Mouse (Mus musculus): ENCODE measurements around the gene Olfr701. TPM values are rescaled to one million over a fixed set of nuclear protein-coding genes. Genes with fewer than 3 reads are reported as not detected.

The Olfr701 gene
- total and polyA plus RNA-seq, 3 experiments, result not detected

DNA sequence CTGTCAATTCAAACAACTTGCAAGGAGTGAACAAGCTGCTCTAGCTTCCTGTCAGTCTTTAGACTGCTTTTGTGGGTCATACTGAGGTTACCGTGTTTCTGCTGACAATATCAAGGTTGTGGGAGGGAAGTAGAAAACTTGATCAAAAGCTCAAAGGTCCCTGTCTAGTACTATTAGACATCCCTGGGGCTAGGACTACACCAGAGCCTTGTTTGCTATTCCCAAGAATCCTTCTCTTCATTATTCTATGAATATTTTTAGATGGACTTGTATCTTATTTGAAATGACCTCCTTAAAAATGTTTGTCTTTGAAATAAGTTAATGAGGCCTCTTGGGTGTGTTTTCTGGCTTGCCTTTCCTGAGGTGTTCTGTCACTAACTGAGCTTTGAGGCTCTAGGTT lies 20.8 kb upstream of the Olfr701 start, which contains the start of gene Olfr699:
TSS of gene Olfr699 (minus strand) at position 101 of the 400 bp plus-strand sequence.
- Histone ChIP-seq H3K79me2 (replicated peaks; ENCODE audit: control insufficient read depth, extremely low read depth, insufficient read depth, poor library complexity, severe bottlenecking) (no peaks in the 10 kb centered on the region), H3K36me3 (replicated peaks in 1 of 2; ENCODE audit: control insufficient read depth in 1 of 2, insufficient read depth in 1 of 2, low read length in 1 of 2) (no peaks in the 10 kb centered on the region), H3K4me1 (ENCODE audit: control insufficient read depth in 1 of 2, insufficient read depth in 2 of 2) (no peaks in the 10 kb centered on the region), H3K4me2 (ENCODE audit: insufficient read depth, low read depth, poor library complexity, severe bottlenecking) (no peak within 1 kb of the TSS), H3K9me3 (replicated peaks; ENCODE audit: low read length) (no peaks in the 10 kb centered on the region), H3K9ac (ENCODE audit: insufficient read depth, low read depth) (no peak within 1 kb of the TSS), H3K27ac (ENCODE audit: insufficient read depth, low read depth) (no peak within 1 kb of the TSS), H3K27me3 (replicated peaks) (no peaks in the 10 kb centered on the region), H3K4me3 (replicated peaks in 1 of 3; ENCODE audit: low read depth in 2 of 3, low read length in 2 of 3, poor library complexity in 1 of 3) (no peak within 1 kb of the TSS)
- no peak for DNase-seq (ENCODE audit: extremely low read depth)
- dilution Hi-C loops (cut with MboI; ENCODE audit: extremely low pct_ligation_motif_present, extremely low pct_unique_long_range_greater_than_20kb, low sequenced_read_pairs), result no loop called here
- TF ChIP-seq EP300 (IDR thresholded peaks at IDR 0.05; ENCODE audit: low read length) (no peak), ETS1 (conservative IDR thresholded peaks at IDR 0.05; ENCODE audit: low read depth, low read length) (no peak)
- in situ Hi-C loops (cut with MboI; ENCODE audit: low pct_ligation_motif_present, low pct_unique_long_range_greater_than_20kb, low sequenced_read_pairs), result no loop called here

DNA sequence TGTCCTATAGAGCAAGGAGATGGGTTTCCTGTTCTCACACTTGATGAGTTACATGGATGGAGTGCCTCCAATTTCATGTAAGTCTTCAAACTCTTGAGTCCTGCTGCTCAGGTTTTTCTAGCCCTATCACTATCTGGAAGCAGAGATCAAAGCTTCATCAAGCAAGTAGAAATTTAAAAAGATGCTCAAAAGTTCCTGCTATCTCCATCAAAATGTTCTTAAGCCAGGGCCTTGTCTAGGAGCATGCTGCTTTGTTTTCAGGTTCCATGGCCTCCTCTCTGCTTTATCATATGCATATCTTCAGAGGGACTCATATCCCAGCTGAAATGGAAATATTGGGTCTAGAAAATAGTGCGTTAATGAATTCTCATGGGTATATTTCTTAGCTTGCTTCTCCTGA lies 5.2 kb upstream of the Olfr701 start, which contains the start of gene Olfr700:
TSS of gene Olfr700 (minus strand) at position 101 of the 400 bp plus-strand sequence.
- no peak within 1 kb of the TSS for H3K27ac ChIP-seq (ENCODE audit: insufficient read depth, low read depth)
- H3K9me3 ChIP-seq (replicated peaks; ENCODE audit: low read length), result no peaks in the 10 kb centered on the region
- no peaks in the 10 kb centered on the region for H3K4me1 ChIP-seq (ENCODE audit: control insufficient read depth in 1 of 2, insufficient read depth in 2 of 2)
- no peaks in the 10 kb centered on the region for H3K79me2 ChIP-seq (replicated peaks; ENCODE audit: control insufficient read depth, extremely low read depth, insufficient read depth, poor library complexity, severe bottlenecking)
- H3K27me3 ChIP-seq (replicated peaks), result no peaks in the 10 kb centered on the region
- no peak within 1 kb of the TSS for H3K4me2 ChIP-seq (ENCODE audit: insufficient read depth, low read depth, poor library complexity, severe bottlenecking)
- no peak within 1 kb of the TSS for H3K4me3 ChIP-seq (replicated peaks in 1 of 3; ENCODE audit: low read depth in 2 of 3, low read length in 2 of 3, poor library complexity in 1 of 3)
- in situ Hi-C loops (cut with MboI; ENCODE audit: low pct_ligation_motif_present, low pct_unique_long_range_greater_than_20kb, low sequenced_read_pairs) (no loop called here), dilution Hi-C loops (cut with MboI; ENCODE audit: extremely low pct_ligation_motif_present, extremely low pct_unique_long_range_greater_than_20kb, low sequenced_read_pairs) (no loop called here)
- no peak for DNase-seq (ENCODE audit: extremely low read depth)
- no peak within 1 kb of the TSS for H3K9ac ChIP-seq (ENCODE audit: insufficient read depth, low read depth)
- H3K36me3 ChIP-seq (replicated peaks in 1 of 2; ENCODE audit: control insufficient read depth in 1 of 2, insufficient read depth in 1 of 2, low read length in 1 of 2), result no peaks in the 10 kb centered on the region
- TF ChIP-seq SIN3A (IDR thresholded peaks at IDR 0.05; ENCODE audit: low read length) (no peak), USF2 (conservative IDR thresholded peaks at IDR 0.05; ENCODE audit: low read depth, low read length) (no peak), E2F4 (IDR thresholded peaks at IDR 0.05; ENCODE audit: insufficient replicate concordance, low read depth, low read length) (no peak), EP300 (IDR thresholded peaks at IDR 0.05; ENCODE audit: low read length) (no peak)

DNA sequence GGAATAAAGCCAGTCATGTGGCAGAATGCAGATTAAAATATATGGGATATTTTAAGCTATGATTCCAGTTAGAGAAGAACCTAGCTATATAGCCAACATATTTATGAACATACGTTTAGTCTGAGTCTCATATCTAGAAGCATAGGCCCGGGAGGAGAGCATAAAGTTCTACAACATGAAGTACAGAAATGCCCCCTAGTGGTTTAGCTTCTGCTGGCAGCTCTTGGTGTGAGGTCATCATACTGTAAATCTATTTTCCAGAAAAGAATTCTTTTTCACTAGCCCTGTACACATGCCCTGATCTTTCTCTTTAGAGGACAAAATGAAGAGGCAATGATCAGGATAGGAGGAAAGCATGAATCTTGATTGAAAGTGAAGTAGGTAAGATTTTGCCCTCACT lies 1.8 kb downstream of the Olfr701 start:
- Histone ChIP-seq H3K27ac (ENCODE audit: insufficient read depth, low read depth) (no peak overlapping the region), H3K4me3 (replicated peaks in 1 of 3; ENCODE audit: low read depth in 2 of 3, low read length in 2 of 3, poor library complexity in 1 of 3) (no peak overlapping the region), H3K27me3 (replicated peaks) (no peaks in the 10 kb centered on the region), H3K9me3 (replicated peaks; ENCODE audit: low read length) (no peaks in the 10 kb centered on the region), H3K79me2 (replicated peaks; ENCODE audit: control insufficient read depth, extremely low read depth, insufficient read depth, poor library complexity, severe bottlenecking) (no peaks in the 10 kb centered on the region), H3K36me3 (replicated peaks in 1 of 2; ENCODE audit: control insufficient read depth in 1 of 2, insufficient read depth in 1 of 2, low read length in 1 of 2) (no peaks in the 10 kb centered on the region), H3K4me2 (ENCODE audit: insufficient read depth, low read depth, poor library complexity, severe bottlenecking) (no peak overlapping the region), H3K4me1 (ENCODE audit: control insufficient read depth in 1 of 2, insufficient read depth in 2 of 2) (no peaks in the 10 kb centered on the region), H3K9ac (ENCODE audit: insufficient read depth, low read depth) (no peak overlapping the region)
- peak; percentile 56 to 79; a peak in 3 of 4 replicates for TF ChIP-seq CTCF (conservative IDR thresholded peaks at IDR 0.05 in 1 of 2, IDR thresholded peaks at IDR 0.05 in 1 of 2; ENCODE audit: low read depth in 2 of 2, low read length in 2 of 2)
- TF ChIP-seq RAD21 (IDR thresholded peaks at IDR 0.05; ENCODE audit: low read depth, low read length), result peak; percentile 79
- TF ChIP-seq IRF4 (IDR thresholded peaks at IDR 0.05; ENCODE audit: low read depth, low read length), result 0 out of 2 replicates have a peak, but pooled peaks have one; percentile 17
- TF ChIP-seq E2F4 (IDR thresholded peaks at IDR 0.05; ENCODE audit: insufficient replicate concordance, low read depth, low read length), result no peak
- peak; percentile 75 for TF ChIP-seq SMC3 (IDR thresholded peaks at IDR 0.05; ENCODE audit: low read depth, low read length)
- TF ChIP-seq TBP (conservative IDR thresholded peaks at IDR 0.05; ENCODE audit: low read depth, low read length), result no peak
- TF ChIP-seq ZC3H11A (IDR thresholded peaks at IDR 0.05; ENCODE audit: low read depth, low read length), result peak; percentile 27; the same call in 1 of the 2 replicates
- in situ Hi-C loops (cut with MboI; ENCODE audit: low pct_ligation_motif_present, low pct_unique_long_range_greater_than_20kb, low sequenced_read_pairs) (no loop called here), dilution Hi-C loops (cut with MboI; ENCODE audit: extremely low pct_ligation_motif_present, extremely low pct_unique_long_range_greater_than_20kb, low sequenced_read_pairs) (no loop called here)
- peak; percentile 62 for DNase-seq (ENCODE audit: extremely low read depth)
